Mouse (Mus musculus) cerebral cortex, adult 2 months (tissue): ENCODE measurements around the gene Kif19a.

Experiments used
- WGBS: fragments of 180-500 bp; shearing (Covaris S2); methylation state at CpG from one replicate; pipeline ENCODE4 v1.1.7; 2018; 5-methylcytosine and 5-hydroxymethylcytosine counted together

Kif19a gene

GRCm38 (mm10) chr11:114780076-114780475, 14.9 kb downstream of the Kif19a start:
- 68% methylated on average over 9 of the region's 9 CpGs for WGBS

- WGBS = 71% methylated on average over 10 of the region's 10 CpGs
Observed at GRCm38 (mm10) chr11:114785892-114786291, 20.7 kb downstream of the Kif19a start.

- WGBS = 3% methylated on average over 43 of the region's 43 CpGs
Observed at GRCm38 (mm10) chr11:114786326-114786725, 21.1 kb downstream of the Kif19a start.

GRCm38 (mm10) chr11:114787611-114788010, 22.4 kb downstream of the Kif19a start:
- 72% methylated on average over 3 of the region's 3 CpGs for WGBS

GRCm38 (mm10) chr11:114789061-114789714, 24.0 kb downstream of the Kif19a start:
- 19% methylated on average over 30 of the region's 30 CpGs for whole genome bisulfite sequencing

GRCm38 (mm10) chr11:114789716-114790115, 24.5 kb downstream of the Kif19a start:
- WGBS = 79% methylated on average over 9 of the region's 9 CpGs

- 86% methylated on average over 12 of the region's 12 CpGs for WGBS
Observed at GRCm38 (mm10) chr11:114790171-114790570, 25.0 kb downstream of the Kif19a start.

GRCm38 (mm10) chr11:114790841-114791240, 25.7 kb downstream of the Kif19a start:
- 56% methylated on average over 4 of the region's 4 CpGs for WGBS

- 13% methylated on average over 50 of the region's 50 CpGs for WGBS
Observed at GRCm38 (mm10) chr11:114791351-114791889, 26.2 kb downstream of the Kif19a start.

- 2% methylated on average over 59 of the region's 59 CpGs for WGBS
Observed at GRCm38 (mm10) chr11:114791891-114792411, 26.8 kb downstream of the Kif19a start.

- WGBS = 33% methylated on average over 5 of the region's 5 CpGs
Observed at GRCm38 (mm10) chr11:114792931-114793494, 27.8 kb downstream of the Kif19a start.

- WGBS = 47% methylated on average over 19 of the region's 19 CpGs
Observed at GRCm38 (mm10) chr11:114793868-114794545, 28.8 kb downstream of the Kif19a start.

GRCm38 (mm10) chr11:114794691-114795090, 29.5 kb downstream of the Kif19a start:
- 48% methylated on average over 4 of the region's 4 CpGs for WGBS

GRCm38 (mm10) chr11:114795231-114795746, 30.1 kb downstream of the Kif19a start:
- 1% methylated on average over 7 of the region's 7 CpGs for WGBS

GRCm38 (mm10) chr11:114795848-114796322, 30.7 kb downstream of the Kif19a start, which contains the start of gene Btbd17:
Btbd17 (minus strand) TSS chr11:114795945.
- WGBS = 21% methylated on average over 4 of the region's 4 CpGs

- WGBS = 70% methylated on average over 7 of the region's 7 CpGs
Observed at GRCm38 (mm10) chr11:114797176-114797575, 32.0 kb downstream of the Kif19a start.

- 89% methylated on average over 3 of the region's 3 CpGs for WGBS
Observed at GRCm38 (mm10) chr11:114797981-114798380, 32.8 kb downstream of the Kif19a start.

GRCm38 (mm10) chr11:114798624-114799023, 33.4 kb downstream of the Kif19a start, which contains the start of gene Gpr142:
Gpr142 (plus strand) TSS chr11:114798924.
- WGBS = 99% methylated on average over 3 of the region's 3 CpGs

- WGBS = 88% methylated on average over 1 of the region's 1 CpGs
Observed at GRCm38 (mm10) chr11:114801906-114802305, 36.7 kb downstream of the Kif19a start.

GRCm38 (mm10) chr11:114802540-114803267, 37.5 kb downstream of the Kif19a start:
- 68% methylated on average over 15 of the region's 15 CpGs for WGBS

- WGBS = 70% methylated on average over 8 of the region's 8 CpGs
Observed at GRCm38 (mm10) chr11:114803990-114804389, 38.8 kb downstream of the Kif19a start.
